Mouse (Mus musculus) WW6 (cell line): ENCODE measurements at regions not wholly inside any gene's neighbourhood (a gene's known extent, or its start where the extent isn't known, plus 50 kb on each side); places are given as distances from the start of the nearest gene placed in this dataset.

ENCODE experiments used
- DNase-seq: peaks from one replicate; pipeline ENCODE4 v3.0.0-alpha.2; 2013; ENCODE audit warnings: low read depth, low spot score

DNA sequence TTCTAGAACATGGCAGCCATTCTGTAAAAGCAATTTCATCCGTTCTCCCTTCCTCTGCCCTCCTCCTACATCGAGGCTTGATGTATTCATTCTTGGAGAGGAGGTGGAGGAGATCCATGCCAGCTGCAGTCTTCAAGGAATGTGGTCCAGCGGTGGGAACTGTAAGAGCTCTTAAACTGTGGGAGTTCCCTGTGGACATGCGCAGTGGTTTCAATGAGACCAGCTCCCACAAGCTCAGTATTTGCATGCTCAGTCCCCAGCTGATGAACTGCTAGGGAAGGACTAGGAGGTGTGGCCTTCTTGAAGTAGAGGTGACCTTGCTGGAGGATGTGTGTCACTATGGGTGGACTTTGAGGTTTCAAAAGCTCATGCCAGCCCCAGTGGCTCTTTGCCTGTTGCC is 163.7 kb upstream of the Ctnnb1 start:
- DNase-seq: no peak

DNA sequence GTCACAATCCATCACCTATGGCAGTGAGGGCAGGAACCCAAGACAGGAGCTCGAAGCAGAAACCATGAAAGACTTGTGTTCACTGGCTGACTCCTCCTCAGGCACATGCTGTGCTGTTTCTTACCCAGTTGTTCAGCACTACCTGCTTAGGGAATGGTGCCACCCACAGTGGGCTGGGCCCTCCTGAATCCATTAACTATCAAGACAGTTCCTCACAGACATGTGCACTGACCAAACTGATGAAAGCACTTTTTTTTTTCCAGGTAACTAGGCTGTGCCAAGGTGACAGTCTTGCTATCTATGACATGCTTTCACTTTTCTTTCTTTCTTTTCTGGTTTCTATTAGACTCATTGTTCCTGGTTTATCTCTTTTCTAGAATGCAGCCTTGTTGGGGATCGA is 162.1 kb upstream of the Ctnnb1 start:
- DNase-seq: no peak

DNA sequence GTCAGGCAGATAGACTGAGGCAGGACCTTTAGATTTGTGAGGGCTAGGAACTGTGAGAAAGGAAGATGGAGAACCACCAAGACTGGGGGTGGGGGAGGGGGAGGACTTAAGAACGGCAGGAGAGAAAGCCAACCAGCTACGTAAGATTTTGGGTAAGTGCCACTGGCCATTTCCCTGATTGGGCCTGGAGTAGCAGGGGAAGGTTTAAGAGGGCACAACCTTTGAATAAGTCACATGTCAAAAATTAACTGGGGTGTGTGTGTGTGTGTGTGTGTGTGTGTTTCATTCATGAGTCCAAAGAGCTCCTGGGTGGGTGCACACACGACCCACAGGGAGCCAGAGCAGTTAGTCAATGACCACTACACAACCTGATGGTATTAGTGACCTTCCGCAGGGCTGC is 161.6 kb upstream of the Ctnnb1 start:
- no peak for DNase-seq

DNA sequence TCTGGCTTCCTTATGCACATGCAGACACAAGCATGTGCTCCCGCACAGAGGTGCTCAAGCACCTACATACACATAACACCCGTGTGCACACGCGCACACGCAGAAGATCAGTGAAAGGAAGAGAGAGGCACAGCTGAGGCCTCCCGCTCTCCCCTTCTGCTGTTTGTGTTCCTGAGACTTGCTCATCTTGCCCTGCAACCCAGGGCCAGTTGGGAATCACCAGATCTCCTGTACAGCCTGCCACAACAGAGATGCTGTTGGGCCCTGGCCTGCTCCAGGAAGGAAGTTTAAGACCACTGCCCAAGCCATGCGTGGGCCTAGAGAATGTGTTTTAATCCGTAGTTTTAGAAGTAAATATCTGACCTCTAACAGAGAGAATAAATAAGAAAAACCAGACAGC is 160.0 kb upstream of the Ctnnb1 start:
- no peak for DNase-seq

DNA sequence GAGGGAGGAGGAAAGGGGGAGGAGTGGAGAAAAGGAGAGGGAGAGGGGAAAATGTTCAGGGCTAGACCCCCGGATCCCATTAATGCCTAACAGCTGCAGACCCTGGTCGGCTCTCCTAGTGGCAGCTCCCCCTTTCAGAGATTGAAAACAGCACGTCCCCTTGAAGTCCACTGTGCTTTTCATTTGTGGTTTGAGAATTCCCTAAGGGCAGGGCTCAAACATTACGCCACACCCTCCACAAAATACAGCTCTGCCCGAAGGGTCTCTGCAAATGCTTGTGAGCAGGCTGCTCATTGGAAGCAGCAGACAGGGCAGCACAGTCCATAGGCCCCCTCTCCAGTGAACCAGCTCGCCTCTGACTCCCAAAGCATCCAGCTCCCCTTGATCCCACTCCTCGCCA is 159.3 kb upstream of the Ctnnb1 start:
- DNase-seq: no peak

DNA sequence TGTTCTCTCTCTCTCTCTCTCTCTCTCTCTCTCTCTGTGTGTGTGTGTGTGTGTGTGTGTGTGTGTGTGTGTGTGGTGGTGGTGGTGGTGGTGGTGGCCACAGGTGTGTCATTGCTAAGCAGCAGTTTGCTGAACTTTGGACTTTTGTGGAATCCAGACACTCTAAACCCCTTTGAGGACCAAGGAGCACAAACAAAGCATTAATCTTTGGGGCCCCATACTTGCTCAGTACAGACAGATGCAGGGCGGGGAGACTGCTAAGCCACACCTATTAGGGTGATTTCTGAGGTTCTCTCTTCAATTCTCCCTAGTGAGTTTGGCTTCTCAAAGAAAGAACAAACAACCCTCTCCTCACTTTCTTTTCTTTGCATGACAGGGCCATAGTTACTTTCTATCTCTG is 158.1 kb upstream of the Ctnnb1 start:
- no peak for DNase-seq

DNA sequence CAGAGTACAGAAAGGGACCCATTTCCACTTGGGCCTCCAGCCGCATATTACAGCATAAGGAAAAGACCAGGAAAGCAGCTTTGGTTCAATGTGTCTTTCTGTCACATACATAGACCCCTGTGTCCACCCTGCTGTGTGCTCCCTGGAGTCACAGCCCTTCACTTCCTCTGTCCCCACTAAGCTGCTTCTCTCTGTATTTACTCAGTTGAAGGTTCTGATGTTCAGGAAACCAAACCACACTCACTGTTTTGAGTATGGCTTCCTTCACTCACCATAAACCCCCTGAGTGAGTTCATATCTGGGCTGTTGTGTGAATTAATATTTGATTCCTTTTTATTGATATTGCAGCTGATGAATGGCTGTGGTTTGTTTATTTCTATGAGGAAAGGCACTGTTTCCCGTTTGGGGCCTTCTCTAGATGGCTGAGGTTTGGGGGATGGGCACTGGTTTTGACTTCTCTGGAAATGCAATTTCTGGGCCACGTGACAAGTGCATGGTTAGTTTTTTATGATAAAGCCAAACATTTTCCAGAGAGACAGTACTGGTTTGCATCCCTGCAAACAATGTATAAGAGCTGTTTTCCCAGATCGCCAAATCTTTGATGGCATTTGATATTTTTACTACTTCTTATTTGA is 157.0 kb upstream of the Ctnnb1 start:
- no peak for DNase-seq

DNA sequence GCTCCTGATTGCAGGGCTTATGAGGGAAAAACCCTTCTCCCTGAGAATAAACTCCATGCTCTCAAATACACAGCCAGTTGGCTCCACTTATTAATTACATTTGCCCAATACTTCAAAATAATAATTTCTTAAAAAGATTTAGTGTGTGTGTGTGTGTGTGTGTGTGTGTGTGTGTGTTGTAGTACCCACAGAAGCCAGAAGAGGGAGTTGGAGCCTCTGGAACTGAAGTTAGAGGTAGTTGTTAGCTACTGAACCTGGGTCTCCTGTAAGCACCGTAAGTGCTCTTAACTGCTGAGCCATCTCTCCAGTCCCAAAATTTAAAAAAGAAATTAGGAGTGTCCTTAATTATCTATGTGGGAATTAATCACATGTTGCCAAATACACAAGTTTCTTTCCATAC is 154.8 kb upstream of the Ctnnb1 start:
- DNase-seq: no peak

DNA sequence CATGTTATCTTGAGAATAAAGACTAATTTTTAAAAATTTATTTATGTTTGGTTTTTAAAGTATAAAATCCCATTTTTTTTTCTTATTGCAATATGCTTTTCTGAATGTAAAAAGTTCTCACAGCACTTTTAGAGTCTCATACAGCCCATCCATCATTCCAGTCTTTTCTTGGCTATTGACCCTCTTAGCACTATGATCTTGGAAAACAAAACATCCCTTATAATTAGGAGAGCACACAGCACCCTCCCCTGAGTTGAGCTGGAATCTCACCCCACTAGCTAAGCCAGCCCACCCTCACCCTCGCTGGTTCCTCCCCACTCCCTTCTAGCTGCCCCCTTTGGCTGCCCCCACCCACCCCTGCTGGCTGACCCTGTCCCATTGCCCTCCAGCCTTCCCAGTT is 154.2 kb upstream of the Ctnnb1 start:
- DNase-seq: no peak

DNA sequence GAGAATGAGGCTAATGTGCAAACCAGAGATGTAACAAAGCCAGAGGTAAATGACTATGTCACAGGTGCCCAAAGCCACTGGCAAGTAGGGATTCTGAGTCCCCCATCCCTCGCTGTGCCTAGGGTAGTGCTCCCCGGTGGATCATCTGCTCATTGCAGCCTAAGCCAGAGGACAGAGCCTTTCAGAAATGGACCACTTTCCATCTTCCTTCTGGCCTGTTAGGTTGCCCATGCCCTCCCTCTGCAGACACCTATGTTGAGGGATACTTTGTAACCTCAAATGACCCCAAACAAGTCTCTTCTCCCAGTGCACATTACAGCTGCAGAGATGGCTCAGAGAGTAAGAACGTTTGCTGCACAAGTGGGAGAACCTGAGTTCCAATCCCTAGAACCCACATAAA is 153.3 kb upstream of the Ctnnb1 start:
- DNase-seq: no peak

DNA sequence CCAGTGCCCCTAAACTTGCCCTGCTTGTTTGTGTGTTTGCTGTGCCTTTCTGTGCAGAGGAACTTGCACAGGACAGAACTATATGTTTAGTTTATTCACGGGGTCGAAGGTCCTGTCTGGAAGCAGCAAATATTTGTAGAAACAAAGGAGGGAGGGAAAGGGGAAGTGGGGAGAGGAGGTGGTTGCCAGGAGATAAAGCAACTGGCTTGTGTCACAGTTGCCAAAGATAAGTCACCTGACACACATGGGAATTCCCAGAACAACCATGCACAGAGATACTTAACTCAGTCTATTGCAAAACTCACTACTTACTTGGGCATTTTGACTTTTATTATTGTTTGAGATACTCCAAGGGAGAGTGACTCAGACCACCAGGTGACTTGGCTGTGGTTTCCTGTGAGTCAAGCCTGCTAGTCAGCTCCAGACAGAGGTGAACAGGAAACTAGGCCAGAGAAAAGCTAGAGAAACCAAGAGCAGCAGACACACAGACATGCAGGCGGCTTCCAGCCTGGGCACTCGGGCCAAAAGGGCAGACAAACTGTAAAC is 152.5 kb upstream of the Ctnnb1 start:
- DNase-seq: no peak

DNA sequence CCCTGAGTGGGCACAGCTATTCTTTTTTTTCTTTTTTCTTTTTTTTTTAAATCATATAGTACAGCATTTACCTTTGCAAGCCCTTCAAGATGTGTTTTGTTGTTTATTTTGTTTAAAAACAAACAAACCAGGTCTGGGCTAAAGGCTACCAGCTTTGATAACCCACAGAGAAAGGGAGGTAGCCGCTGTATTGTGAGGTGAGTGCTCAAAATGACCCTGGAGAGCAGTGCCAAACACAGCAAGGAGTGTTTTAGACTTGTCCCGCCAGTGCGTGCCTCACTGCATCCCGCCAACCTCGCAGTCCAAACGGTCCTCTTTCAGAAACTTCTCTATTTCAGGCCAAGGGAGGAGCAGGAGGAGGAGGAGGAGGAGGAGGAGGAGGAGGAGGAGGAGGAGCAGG is 152.0 kb upstream of the Ctnnb1 start:
- no peak for DNase-seq

DNA sequence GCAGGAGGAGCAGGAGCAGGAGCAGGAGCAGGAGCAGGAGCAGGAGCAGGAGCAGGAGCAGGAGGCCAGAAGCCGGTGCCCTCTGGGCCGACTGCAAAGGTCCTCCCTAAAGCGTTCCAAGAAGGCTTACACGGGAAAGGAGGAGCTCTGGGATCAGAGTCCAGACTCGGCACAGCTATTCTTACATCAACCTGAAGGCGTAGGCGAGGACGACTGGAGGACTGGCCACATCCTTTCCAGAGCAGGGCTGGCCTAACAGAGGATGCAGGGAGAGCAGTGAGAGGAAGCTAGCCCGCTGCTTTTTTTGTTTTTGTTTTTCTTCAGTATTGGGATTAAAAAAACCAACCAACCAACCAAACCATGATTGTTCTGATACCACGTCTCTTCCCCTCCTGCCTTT is 151.5 kb upstream of the Ctnnb1 start:
- DNase-seq: no peak

DNA sequence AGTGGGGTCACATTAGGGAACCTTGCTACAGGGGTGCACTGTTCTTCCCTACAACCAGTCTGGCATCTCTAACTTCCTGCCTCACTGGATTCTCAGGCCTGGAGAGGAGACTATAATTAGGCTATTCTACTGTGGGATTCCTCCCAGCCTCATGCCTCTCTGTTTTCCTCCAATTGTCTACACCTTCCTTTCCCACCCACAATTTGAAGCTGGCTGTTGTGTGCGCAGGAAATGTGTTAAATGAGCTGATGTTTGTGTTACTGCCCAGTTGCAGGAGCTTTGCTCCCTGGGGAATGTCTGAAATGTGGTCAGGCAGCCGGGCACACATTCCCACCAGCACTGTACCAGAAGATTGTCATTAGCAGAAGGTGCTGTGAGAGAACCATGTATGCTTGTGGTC is 150.6 kb upstream of the Ctnnb1 start:
- no peak for DNase-seq

DNA sequence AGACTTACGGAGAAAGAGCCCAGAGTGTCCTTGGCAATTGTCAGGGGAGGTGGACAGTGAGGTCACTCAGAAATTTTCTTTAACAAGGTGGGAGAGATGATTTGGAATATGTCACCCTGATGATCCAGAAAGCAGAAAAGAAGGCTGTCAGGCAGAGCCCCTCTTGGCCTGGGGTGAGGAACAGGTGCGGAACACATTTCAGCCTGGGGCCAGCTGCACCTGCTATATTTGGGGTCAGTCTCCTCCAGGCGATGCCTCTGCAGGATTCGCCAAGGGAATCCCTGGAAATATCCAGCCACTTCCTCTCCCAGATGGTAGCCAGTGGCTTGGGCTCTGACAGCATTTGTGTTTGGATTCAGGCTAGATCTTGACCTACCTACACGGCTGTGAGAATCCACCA is 134.8 kb upstream of the Ctnnb1 start:
- no peak for DNase-seq

DNA sequence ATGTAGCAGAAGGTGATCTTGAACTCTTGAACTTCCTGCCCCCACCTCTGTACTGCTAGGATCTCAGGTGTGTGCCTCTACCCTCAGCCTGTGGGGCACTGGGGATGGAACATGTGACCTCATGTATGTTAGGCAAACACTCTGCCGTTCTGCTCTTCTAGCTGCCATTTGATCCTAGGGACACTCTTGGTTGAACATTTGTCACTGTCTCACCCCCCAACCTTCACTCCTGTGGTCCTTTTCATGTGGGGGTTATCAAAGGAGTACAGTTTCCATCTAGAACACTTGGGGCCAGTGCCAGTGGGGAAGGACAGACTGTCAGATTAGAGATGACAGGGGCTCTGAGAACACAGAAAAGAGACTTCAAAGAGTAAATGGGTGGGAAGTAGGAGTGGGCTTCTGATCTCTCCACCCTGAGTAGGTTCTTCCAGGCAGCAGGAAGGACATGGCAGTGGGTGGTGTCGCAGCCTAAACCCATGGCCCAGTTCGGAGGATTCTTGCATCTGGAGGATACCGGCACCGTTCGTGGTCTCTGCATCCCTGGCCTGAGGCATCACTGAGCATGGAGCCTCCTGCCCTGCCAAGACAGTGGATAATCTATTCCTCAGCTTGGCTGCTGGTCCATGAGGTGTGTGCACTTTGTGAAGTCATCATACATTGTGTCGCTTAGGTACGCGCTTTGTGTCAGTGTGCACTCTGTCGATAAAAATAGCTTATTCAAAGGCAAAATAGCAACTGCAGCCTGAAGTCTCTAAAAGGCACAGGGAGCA is 132.7 kb upstream of the Ctnnb1 start:
- no peak for DNase-seq

DNA sequence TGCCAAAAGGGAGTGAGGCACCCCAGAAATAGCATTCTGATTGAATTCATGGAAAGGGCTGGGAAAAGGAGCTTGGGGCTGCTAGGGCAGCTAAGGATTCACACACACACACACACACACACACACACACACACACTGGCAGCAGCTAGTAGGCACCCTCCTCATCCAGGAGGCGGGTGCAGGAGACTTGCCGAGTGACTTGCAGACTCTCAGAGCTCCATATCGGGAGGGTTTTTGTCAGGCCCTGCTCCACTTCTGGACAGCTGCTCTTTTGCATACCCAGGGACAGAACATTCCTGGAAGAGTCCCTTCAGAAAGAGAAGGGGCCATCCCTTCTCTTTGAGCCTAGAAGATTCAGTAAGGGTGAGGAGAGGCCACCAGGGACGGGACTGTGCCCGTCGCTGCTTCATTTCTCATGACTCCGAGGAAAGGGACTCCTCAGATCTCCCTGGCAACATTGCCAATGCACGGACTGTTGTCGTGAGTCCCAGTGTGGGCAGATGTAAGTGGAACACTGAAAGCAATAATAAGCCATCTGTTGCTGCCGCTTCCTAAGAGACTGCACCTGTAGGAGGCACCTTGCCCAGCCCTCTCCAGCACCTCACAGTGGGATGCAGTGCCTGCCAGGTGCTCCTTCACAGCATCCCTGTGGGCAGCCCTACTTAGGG is 130.9 kb upstream of the Ctnnb1 start:
- no peak for DNase-seq

DNA sequence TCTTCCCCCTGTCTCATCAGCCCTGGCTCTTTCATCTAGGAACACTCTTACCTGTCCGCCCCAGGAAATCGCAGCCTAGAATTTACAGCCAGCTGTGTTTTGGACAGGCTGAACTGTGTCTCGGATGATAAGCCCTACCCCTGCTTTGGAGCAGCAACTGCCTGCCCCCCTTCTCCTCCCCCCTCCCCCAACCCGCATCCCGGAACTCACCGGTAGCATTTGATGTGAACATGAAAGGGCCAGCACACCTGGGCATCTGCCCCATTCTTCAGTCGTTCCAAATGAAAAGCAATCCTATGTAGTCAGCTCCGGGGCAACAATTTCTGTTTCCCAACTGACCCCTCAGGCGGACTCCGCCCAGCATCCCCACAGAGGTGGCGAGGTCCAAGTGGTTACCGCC is 130.1 kb upstream of the Ctnnb1 start:
- no peak for DNase-seq

DNA sequence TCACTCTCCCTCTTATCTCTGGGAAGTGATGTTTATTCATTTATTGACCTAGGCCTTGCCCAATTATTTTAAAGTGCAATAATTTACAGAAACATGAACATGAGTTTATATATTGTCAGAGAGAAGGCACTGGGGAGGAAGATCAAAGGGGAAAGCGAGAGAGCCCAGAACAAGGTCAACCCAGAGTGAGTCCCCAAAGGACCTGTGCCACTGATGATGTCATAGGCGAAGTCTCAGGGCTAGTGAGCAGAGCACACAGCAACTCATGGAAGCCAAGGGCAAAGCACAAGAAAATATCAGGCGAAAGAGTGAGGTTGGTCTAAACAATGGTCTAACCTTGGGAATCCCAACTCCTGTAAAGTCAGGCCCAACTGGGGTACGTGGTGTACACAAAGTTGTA is 126.4 kb upstream of the Ctnnb1 start:
- no peak for DNase-seq

DNA sequence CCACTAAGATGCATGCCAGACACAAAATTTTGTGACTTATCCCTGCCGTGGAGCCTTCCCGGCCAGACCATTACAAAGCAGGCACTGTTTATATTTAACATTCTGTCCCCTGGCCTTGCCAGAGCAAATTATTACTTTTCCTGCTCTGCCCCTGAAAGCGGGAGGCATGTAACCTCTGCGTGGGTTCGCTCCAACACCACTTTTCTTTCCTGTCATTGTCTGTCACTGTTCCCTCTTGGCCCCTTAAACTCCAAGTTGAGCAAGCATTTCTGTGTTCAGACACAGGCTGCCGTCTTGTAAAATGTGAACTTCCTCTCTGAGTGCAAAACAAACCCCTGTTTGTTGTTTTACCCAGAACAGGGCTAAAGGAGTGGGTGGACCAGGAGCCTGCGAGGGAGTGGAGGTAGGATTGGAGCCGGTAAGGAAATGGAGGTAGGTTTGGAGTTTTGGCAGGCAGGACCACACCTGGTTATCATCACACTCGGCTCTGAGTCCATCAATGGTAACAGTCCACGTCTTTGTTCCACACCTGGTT is 124.2 kb upstream of the Ctnnb1 start:
- no peak for DNase-seq

DNA sequence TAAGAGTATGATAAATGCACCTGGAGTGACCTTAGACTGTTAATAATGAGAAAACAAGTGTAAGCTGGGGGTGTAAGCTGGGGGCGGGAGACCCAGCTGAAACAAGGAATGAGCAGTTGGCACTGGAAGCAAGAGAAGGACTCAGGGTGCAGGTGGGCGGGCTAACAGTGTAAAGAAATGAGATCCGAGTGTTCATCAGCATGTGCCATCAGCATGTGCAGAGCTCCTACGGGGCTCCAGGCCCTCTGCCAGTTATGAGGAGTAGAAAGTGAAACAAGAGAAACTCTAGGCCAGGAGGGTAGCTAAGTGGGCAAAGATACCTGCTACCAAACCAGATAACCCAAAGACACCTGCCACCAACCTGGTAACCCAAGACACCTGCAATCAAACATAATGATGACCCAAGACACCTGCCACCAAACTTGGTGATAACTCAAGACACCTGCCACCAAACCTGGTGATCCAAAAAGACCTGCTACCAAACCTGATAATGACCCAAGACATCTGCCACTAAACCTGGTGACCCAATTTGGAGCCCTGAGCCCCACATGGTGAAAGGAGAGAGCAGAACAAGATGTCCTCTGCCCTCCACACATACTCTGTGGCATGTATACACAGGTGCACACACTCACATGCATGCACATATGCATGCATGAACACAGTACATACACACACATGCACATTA is 120.1 kb upstream of the Ctnnb1 start:
- DNase-seq: no peak

DNA sequence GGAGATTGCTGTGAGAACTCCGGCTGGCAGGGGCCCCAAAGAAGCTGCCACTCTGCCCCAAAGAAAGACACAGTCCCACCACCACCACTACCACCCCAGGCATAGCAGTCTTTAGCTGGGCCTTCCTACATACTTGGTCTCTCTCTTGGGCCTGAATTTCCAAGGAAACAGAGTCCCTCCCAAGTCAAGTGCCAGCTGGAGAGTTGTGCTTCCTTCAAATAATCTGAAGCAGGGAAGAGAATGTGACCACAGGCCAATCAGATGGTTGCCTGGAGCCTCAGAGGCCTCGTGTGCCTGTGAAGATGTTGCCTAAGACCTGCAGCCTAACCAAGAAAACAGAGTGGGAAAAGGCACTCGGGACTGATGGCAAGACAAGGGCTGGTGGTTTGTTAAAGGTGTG is 117.5 kb upstream of the Ctnnb1 start:
- DNase-seq: no peak
